Mouse (Mus musculus) cerebellum, postnatal 10 days (tissue): ENCODE data around the gene Lgr6.

Source experiments
- DNase-seq, 2 experiments: peaks; one replicate each; pipeline ENCODE4 v3.0.0; 2021; ENCODE audit warnings: mixed read lengths in 2 of 2

The Lgr6 gene

GRCm38 (mm10) chr1:135075270-135075669, 29.8 kb downstream of the Lgr6 start:
- peak; percentile 60 to 73 for DNase-seq

DNA sequence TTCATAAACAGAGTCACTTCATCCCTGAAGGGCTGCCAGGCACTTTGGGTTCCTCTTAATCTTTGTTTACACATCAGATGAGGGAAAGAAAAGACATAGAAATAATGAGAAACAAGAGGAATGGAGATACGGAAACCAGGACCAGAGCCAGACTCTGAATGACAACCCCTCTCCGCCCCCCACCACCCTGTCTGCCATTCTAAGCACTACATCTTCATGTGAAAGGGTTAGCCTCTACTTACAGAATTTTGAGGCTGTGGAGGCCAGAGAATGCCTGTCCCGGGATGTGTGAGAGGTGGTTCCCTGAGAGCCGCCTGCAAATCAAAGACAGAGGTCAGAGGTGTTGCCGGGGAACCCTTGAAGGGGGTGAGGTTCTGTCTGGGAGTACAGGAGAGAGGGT, 32.4 kb downstream of the Lgr6 start:
- no peak for DNase-seq

- no peak for DNase-seq
Measured at GRCm38 (mm10) chr1:135069841-135070240, 35.2 kb downstream of the Lgr6 start.

DNA sequence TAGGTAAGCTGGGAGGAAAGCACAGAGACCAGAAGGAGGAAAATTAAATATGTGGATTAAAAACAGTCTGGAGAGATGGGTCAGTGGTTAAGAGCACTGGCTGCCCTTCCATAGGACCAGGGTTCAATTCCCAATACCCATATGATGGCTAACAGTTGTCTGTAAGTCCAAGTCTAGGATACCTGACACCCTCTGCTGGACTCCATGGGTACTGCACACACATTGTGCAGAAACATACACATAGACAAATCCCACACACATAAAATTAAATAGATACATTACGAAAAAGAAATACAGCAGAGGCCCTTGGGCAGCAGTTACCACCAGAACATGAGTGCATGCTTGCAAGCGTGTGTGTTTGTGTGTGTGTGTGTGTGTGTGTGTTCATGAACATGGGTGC, 40.6 kb downstream of the Lgr6 start:
- no peak for DNase-seq

GRCm38 (mm10) chr1:135062936-135063335, 42.1 kb downstream of the Lgr6 start:
- no peak for DNase-seq

GRCm38 (mm10) chr1:135061300-135061699, 43.8 kb downstream of the Lgr6 start:
- DNase-seq, result no peak

DNA sequence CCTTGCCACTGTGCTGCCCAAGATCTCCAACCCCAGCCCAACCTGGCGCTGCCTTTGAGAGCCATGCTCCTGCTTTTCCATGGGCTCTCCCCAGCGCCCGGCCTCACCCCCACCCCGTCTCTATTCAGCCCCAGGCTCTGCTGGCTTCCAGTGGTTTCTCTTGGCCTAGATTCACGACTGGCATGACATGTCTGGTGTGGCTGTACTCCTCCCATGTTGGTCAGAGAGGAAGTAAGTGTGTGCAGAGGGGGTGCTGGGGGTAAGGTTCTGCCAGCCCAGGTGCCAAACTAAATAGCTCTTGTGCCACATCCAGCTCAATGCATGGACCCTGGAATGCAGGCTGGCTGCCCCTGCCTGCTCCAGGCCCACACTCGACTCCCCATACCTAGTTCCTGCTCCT, 44.9 kb downstream of the Lgr6 start:
- DNase-seq, result no peak

GRCm38 (mm10) chr1:135056901-135057300, 48.2 kb downstream of the Lgr6 start:
- DNase-seq, result no peak

DNA sequence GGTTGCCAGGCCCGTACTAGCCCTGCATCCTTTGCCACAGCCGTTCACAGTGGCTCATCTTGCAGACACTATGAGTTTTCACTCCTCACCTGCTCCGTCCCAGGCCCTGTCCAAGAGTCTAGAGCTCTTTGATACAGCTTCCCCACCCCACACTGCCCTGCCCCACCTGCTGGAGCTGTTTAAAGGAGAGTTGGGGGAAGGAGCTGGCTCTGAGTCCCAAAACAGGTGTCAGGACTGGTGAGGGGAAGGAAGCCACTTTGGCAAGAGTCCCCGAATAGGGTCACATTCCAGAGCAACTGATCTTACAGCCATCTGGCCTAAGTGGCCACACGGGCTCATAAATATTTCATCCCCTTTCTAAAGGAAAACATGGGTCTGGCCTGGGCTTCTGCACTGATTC, 51.0 kb downstream of the Lgr6 start:
- peak in 1 of 2 experiments; percentile 21 for DNase-seq

DNA sequence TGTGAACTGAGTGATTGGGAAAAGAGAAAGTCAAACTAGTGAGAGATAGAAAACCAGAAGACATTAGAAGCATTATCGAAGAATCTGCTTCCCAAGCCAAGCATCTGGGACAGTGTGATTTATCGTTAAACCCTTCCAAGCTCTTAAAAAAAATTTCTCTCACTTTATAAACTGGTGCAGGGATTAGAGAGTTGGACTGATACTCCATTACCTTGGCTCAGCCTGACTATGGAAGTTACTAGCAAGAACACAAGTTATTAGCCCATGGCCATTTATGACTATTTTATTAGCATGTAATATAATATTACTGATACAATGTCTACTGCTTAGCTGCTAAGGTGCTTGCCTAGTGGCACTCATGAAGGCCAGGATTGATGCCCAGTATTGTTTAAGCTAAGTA, 60.6 kb downstream of the Lgr6 start:
- DNase-seq, result no peak

DNA sequence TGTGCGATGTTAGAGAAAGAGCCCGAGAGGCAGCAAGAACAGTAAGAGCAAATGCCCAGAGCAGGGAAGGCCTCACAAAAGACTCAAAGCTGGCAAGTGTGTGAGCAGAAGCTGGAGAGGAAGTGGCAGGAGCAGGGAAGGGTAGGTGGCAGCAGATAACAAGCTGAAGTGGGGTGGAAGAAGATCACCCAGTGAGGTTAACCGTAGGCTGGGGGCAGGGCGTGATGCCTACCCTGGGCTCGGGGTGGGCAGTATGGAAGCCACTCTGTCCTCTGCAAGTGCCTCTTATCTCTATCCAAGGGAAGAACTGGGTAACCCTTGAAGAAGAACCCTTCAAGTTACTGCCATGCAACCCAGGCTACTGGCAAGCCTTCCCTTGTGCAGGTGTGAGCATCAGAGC, 68.8 kb downstream of the Lgr6 start:
- no peak for DNase-seq

- peak; percentile 51 to 66 for DNase-seq
Measured at GRCm38 (mm10) chr1:135032658-135033057, 72.4 kb downstream of the Lgr6 start.

DNA sequence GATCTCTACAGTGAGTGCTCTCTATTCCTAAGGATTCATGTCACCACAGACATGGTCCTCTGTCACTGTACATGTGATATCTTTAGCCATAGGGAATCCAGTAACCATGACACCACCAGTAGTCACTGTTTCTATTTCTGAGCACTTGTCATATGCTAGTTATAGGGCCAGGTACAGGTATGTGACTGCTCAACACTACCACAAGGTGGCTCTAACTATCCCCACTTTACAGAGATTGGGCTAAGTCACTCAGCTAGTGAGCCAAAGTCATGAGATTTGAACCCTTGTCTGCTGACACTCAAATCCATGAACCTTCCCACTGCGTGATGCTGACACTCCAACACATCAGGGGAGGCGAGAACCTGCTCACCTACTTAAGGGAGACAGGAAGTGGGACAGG, 75.0 kb downstream of the Lgr6 start:
- no peak for DNase-seq

- no peak for DNase-seq
Measured at GRCm38 (mm10) chr1:135026275-135026674, 78.8 kb downstream of the Lgr6 start.

GRCm38 (mm10) chr1:135023583-135023982, 81.5 kb downstream of the Lgr6 start:
- DNase-seq, result no peak

DNA sequence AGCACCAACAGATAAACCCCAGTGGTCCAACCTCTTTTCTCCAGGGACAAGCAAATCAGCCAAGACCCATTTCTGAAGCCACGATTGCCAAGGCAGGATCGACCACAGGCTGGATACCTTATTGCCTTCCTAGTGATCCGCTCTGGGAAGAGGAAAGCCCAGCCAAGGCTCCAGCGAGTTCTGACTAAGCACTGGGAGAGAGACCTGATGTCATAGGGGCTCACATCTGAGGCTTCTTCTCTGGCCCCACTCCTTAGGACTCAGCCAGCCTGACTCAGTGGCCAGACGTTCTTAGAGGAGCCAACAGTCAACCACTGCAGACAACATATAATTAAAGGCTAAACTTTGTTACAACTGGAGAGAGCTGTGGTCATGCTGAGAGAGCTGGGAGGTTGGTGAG, 83.1 kb downstream of the Lgr6 start:
- no peak for DNase-seq

DNA sequence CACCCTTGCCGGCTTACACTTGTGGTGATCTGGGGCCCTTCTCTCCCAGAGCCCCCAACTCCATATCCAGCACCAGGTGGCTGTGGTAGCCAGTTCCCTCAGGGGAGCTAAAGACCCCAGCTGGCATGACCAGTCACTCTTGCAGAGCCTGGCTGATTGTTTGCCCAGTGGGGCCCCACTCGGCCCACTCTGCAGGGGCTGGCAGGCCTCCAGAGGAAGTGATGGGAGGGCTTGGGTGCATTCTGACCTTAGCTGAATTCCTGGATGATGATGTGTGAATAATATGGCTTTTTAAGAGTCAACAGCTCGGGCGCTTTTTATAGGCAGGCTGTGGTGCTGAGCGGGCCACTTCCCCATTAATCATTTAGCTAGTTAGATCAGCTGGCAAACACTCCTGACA, 84.1 kb downstream of the Lgr6 start:
- DNase-seq, result peak; percentile 45 to 53

DNA sequence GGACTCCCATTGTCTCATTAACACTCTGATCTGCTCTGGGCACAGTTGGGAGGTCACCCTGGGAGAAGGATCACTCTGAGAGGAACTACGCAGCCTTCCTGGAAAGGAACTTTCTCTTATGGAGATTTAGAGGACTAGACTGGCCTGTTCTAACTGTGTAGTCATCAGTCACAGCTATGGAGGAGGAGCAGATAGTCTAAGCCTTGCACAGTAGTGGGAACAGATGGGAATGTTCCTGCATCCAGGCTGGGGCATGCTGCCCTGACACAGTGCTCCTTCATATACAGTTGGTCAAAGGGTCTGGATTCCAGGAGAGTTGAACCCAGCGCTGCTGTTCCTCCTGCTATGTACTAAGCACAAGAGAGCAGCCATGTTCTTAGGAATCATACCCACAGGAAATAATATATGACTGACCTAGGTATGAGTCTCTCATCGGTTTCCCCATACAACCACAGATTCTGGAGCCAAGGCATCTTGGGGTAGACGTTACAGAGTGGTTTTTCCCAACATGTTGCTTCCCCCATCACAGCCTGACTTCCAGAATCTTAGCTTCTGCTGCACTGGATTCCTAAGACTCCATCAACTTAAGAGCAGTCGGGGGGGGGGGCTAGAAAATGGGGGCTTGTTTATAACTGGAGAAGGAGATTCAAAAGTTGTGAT, 84.7 kb downstream of the Lgr6 start:
- DNase-seq, result no peak

- DNase-seq, result no peak
Measured at GRCm38 (mm10) chr1:135019775-135020167, 85.3 kb downstream of the Lgr6 start.

- DNase-seq, result peak in 1 of 2 experiments; percentile 47
Measured at GRCm38 (mm10) chr1:135019087-135019774, 85.8 kb downstream of the Lgr6 start.

DNA sequence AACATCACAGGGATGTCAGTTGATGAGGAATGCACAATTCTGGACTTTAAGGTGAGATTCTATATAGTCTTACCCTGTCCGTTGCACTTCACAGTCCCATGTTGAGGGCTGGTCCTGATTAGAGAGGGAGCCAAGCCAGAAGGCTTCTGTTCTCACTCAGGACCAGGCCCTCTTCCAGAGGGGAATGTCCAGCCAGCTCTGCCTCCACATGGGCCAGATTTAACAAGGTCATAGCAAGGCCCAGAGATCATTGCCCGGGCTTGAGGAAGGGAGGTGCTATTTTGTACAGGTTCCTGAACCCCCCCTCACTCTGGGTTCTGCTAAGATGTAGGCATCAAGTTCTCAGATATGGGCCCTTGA, 87.4 kb downstream of the Lgr6 start:
- no peak for DNase-seq

DNA sequence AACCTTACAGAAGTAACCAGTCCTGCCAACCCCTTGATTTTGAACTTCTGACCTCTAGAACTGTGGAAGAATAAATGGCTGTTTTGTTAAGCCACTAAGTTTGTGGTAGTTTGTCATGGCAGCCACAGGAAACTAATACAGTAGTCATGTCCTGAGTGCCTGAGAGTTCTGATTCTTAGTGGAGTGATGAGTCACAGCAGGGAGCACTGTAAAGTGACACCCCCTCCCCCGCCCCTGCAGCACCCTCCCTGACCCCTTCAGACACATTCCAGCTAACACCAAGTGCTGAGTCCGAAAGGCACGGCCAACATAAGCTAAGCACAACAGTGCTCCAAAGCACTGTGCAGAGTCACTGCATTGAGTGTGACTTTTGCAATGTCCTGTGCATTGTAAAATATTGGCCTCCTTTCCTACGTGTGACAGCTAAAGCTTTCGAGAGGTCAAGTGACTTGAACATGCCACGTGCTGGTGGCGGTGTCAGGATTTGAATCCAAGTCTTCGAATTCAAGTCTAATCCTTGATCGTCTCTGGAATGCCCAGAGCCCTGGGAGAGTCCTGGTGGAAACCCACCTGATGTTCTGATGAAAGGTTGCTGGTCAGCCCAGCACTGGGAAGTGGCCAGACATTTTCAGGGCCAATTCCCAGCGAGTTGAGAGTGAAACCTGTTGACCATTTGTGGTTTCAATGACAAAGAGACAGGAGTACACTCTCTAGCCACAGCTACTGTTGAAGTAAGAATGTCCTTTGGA, 88.0 kb downstream of the Lgr6 start:
- no peak for DNase-seq

GRCm38 (mm10) chr1:135014921-135015445, 90.1 kb downstream of the Lgr6 start:
- peak; percentile 71 to 81 for DNase-seq

GRCm38 (mm10) chr1:135012472-135012871, 92.6 kb downstream of the Lgr6 start:
- DNase-seq, result peak; percentile 71 to 74
